Mouse (Mus musculus) hindbrain, embryonic 11.5 days (tissue): ENCODE data around the gene Gins3. TPM values are rescaled to one million over a fixed set of nuclear protein-coding genes. Genes with fewer than 3 reads are reported as not detected.
A peak's percentile ranks its signal among the peaks of the same experiment; 100 is the strongest.

ENCODE experiments used
- ATAC-seq: fragments of 200-750 bp; cut with Nextera tagmentation; 2 replicates; pipeline ENCODE4 v1.8.0; 2017; ENCODE audit warnings: mild to moderate bottlenecking, moderate TSS enrichment, moderate library complexity; ENCODE audit not compliant: low FRiP score
- DNase-seq: peaks from one replicate; pipeline ENCODE4 v3.0.0-alpha.2; 2015; ENCODE audit warnings: low spot score
- H3K27ac ChIP-seq: fragments of 300-500 bp; sonication (generic); 2 replicates; pipeline ENCODE4 v1.5.1; 2014; ENCODE audit warnings: mild to moderate bottlenecking, low read depth, low read length
- H3K27me3 ChIP-seq: fragments of 300-500 bp; sonication (generic); 2 replicates; pipeline ENCODE4 v1.6.1; 2014; ENCODE audit warnings: mild to moderate bottlenecking, low read length, moderate library complexity, mixed read lengths; ENCODE audit not compliant: control insufficient read depth, insufficient read depth
- H3K36me3 ChIP-seq: fragments of 300-500 bp; sonication (generic); 2 replicates; pipeline ENCODE4 v1.6.1; 2014; ENCODE audit warnings: mild to moderate bottlenecking, low read length, moderate library complexity, mixed read lengths; ENCODE audit not compliant: control insufficient read depth, insufficient read depth
- H3K4me1 ChIP-seq: fragments of 300-500 bp; sonication (generic); replicated peaks from 2 replicates; pipeline ENCODE4 v1.6.1; 2014; ENCODE audit warnings: low read length, mixed read lengths; ENCODE audit not compliant: control insufficient read depth, insufficient read depth
- H3K4me2 ChIP-seq: fragments of 300-500 bp; sonication (generic); replicated peaks from 2 replicates; pipeline ENCODE4 v1.6.1; 2014; ENCODE audit warnings: mild to moderate bottlenecking, low read depth, low read length
- H3K4me3 ChIP-seq: fragments of 300-500 bp; sonication (generic); 2 replicates; pipeline ENCODE4 v1.5.1; 2014; ENCODE audit warnings: low read depth, low read length
- H3K9ac ChIP-seq: fragments of 300-500 bp; sonication (generic); 2 replicates; pipeline ENCODE4 v1.6.1; 2014; ENCODE audit warnings: low read depth, low read length
- H3K9me3 ChIP-seq: fragments of 300-500 bp; sonication (generic); 2 replicates; pipeline ENCODE4 v1.6.1; 2016; ENCODE audit warnings: low read length; ENCODE audit not compliant: control insufficient read depth
- WGBS: fragments of 180-500 bp; shearing (Covaris S2); extraction: QIAGEN DNeasy Blood & Tissue Kit; methylation state at CpG from one replicate; pipeline ENCODE4 v1.1.7; 2014; 5-methylcytosine and 5-hydroxymethylcytosine counted together
- polyA plus RNA-seq: library from polyadenylated mRNA; unstranded; fragments of >200 nt; fragmentation: Nextera tagmentation; extraction: Ambion mirVana; gene quantifications from 2 replicates; pipeline ENCODE4 v1.2.1, GENCODE M21; 2014

The Gins3 gene
- polyA plus RNA-seq: 24.1 and 25.1 TPM in 2 replicates

- Histone ChIP-seq H3K4me2 (peak within 1 kb of the TSS; percentile 80), H3K9me3 (no peaks in the 10 kb centered on the region), H3K9ac (peak within 1 kb of the TSS; percentile 65), H3K4me1 (no peaks in the 10 kb centered on the region), H3K4me3 (peak within 1 kb of the TSS; percentile 77), H3K27ac (no peak within 1 kb of the TSS), H3K36me3 (no peaks in the 10 kb centered on the region), H3K27me3 (no peaks in the 10 kb centered on the region)
- DNase-seq: peak; percentile 95
- WGBS: under 1% methylated on average over 52 of the region's 52 CpGs
- peak; percentile 95 for ATAC-seq
These were observed at the start of gene Gins3 for GRCm38 (mm10) chr8:95633262-95634062. Gene Gins3, plus strand, starts transcription at chr8:95633453.

DNA sequence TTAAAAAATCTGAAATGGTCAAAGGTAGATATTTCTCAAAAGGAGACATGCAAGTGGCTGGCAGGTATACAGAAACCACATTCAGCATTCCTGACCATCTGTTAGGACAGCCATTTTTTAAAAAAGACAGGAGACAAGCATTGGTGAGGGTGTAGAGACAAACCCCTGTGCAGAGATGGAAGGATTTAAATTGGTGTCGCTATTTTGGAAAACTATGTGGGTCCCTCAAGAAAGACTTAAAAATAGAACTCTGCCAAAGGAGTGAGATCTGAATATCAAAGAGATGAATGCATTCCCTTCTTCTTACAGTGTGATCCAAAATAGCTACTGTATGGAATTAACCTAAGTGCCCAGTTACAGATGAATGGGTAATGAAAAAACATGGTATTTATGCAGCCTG lies 45.9 kb upstream of the Gins3 start:
- no peak overlapping the region for H3K27ac ChIP-seq
- no peak overlapping the region for H3K4me2 ChIP-seq
- H3K36me3 ChIP-seq: no peaks in the 10 kb centered on the region
- no peak overlapping the region for H3K4me3 ChIP-seq
- H3K27me3 ChIP-seq: no peaks in the 10 kb centered on the region
- whole genome bisulfite sequencing: 97% methylated on average over 1 of the region's 1 CpGs
- ATAC-seq (no peak), DNase-seq (no peak)
- H3K9me3 ChIP-seq: no peaks in the 10 kb centered on the region
- H3K9ac ChIP-seq: no peak overlapping the region
- H3K4me1 ChIP-seq: no peaks in the 10 kb centered on the region

GRCm38 (mm10) chr8:95589282-95589681 lies 44.0 kb upstream of the Gins3 start:
- ATAC-seq (no peak), DNase-seq (no peak)
- Histone ChIP-seq H3K9me3 (no peaks in the 10 kb centered on the region), H3K9ac (no peak overlapping the region), H3K4me1 (no peaks in the 10 kb centered on the region), H3K27ac (no peak overlapping the region), H3K4me3 (no peak overlapping the region), H3K36me3 (no peaks in the 10 kb centered on the region), H3K4me2 (no peak overlapping the region), H3K27me3 (no peaks in the 10 kb centered on the region)
- WGBS: 55% methylated on average over 10 of the region's 10 CpGs

- no peaks in the 10 kb centered on the region for H3K36me3 ChIP-seq
These were observed 42.7 kb upstream of the Gins3 start for GRCm38 (mm10) chr8:95590539-95590938.

GRCm38 (mm10) chr8:95592131-95592780 lies 41.0 kb upstream of the Gins3 start:
- no peak overlapping the region for H3K9ac ChIP-seq
- H3K36me3 ChIP-seq: no peaks in the 10 kb centered on the region
- H3K4me1 ChIP-seq: no peaks in the 10 kb centered on the region
- no peaks in the 10 kb centered on the region for H3K27me3 ChIP-seq
- ATAC-seq (no peak), DNase-seq (no peak)
- WGBS: 81% methylated on average over 12 of the region's 12 CpGs
- no peak overlapping the region for H3K4me2 ChIP-seq
- H3K9me3 ChIP-seq: no peaks in the 10 kb centered on the region
- no peak overlapping the region for H3K27ac ChIP-seq
- H3K4me3 ChIP-seq: no peak overlapping the region

More at GRCm38 (mm10) chr8:95590539-95590938, 42.7 kb upstream of the Gins3 start:
- Histone ChIP-seq H3K9ac (no peak overlapping the region), H3K4me2 (no peak overlapping the region), H3K27ac (no peak overlapping the region), H3K27me3 (no peaks in the 10 kb centered on the region), H3K4me3 (no peak overlapping the region), H3K4me1 (no peaks in the 10 kb centered on the region), H3K9me3 (no peaks in the 10 kb centered on the region)
- 79% methylated on average over 4 of the region's 4 CpGs for WGBS
- ATAC-seq (no peak), DNase-seq (no peak)

DNA sequence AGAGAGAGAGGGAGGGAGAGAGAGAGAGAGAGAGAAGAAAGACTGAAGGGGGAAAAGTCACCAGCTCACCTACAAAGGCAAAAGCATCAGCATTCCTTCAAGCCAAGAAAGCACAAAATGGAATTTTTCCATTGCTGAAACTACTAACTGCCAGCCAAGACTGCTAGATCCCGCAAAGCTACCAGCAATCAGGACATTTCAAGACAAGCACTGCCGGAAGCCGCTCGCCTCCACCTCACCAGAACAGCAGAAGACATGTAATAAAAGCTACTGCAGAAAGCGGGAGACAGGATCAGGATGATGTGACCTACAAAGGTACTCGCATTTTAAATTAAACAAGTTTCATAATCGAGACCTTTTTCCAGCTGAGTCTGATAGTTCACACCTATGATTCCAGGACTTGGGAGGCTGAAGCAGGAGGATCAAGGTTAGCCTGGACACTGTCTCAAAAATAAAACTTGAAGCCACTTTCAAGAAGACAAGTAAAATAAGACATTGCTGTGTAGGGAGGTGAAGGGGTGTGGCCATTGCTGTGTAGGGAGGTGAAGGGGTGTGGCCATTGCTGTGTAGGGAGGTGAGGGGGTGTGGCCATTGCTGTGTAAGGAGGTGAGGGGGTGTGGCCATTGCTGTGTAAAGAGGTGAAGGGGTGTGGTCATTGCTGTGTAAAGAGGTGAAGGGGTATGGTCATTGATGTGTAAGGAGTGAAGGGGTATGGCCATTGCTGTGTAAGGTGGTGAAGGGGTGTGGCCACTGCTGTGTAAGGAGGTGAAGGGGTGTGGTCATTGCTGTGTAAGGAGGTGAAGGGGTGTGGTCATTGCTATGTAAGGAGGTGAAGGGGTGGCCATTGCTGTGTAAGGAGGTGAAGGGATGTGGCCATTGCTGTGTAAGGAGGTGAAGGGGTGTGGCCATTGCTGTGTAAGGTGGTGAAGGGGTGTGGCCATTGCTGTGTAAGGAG lies 39.5 kb upstream of the Gins3 start:
- Histone ChIP-seq H3K36me3 (no peaks in the 10 kb centered on the region), H3K27ac (no peak overlapping the region), H3K9me3 (no peaks in the 10 kb centered on the region), H3K27me3 (no peaks in the 10 kb centered on the region), H3K4me1 (no peaks in the 10 kb centered on the region), H3K4me2 (no peak overlapping the region), H3K9ac (no peak overlapping the region), H3K4me3 (no peak overlapping the region)
- no peak for ATAC-seq
- DNase-seq: no peak
- 90% methylated on average over 7 of the region's 7 CpGs for WGBS

- no peaks in the 10 kb centered on the region for H3K9me3 ChIP-seq
- 91% methylated on average over 14 of the region's 14 CpGs for WGBS
These were observed 38.1 kb upstream of the Gins3 start for GRCm38 (mm10) chr8:95595131-95595530.

GRCm38 (mm10) chr8:95596841-95597241 lies 36.4 kb upstream of the Gins3 start:
- 68% methylated on average over 4 of the region's 4 CpGs for WGBS
- Histone ChIP-seq H3K4me3 (no peak overlapping the region), H3K27me3 (no peaks in the 10 kb centered on the region), H3K4me2 (no peak overlapping the region), H3K9ac (no peak overlapping the region), H3K36me3 (no peaks in the 10 kb centered on the region), H3K9me3 (no peaks in the 10 kb centered on the region), H3K4me1 (no peaks in the 10 kb centered on the region), H3K27ac (no peak overlapping the region)
- no peak for ATAC-seq
- no peak for DNase-seq

More at GRCm38 (mm10) chr8:95595131-95595530, 38.1 kb upstream of the Gins3 start:
- no peak for ATAC-seq
- no peaks in the 10 kb centered on the region for H3K36me3 ChIP-seq
- no peak overlapping the region for H3K4me2 ChIP-seq
- no peak for DNase-seq
- no peaks in the 10 kb centered on the region for H3K4me1 ChIP-seq
- H3K9ac ChIP-seq: no peak overlapping the region
- no peaks in the 10 kb centered on the region for H3K27me3 ChIP-seq
- H3K4me3 ChIP-seq: no peak overlapping the region
- no peak overlapping the region for H3K27ac ChIP-seq
